Mouse (Mus musculus) CD4-positive naive resting alpha-beta T cell, adult 76 days (primary cell): Measurements from ENCODE around the gene Klhl24. TPM values are rescaled to one million over a fixed set of nuclear protein-coding genes. Genes with fewer than 3 reads are reported as not detected.

Source experiments
- total RNA-seq: library from RNA; stranded (reverse); gene quantifications from one replicate; pipeline ENCODE4 v1.2.4, GENCODE M21; 2023

Klhl24 gene
- 277 TPM for total RNA-seq

DNA sequence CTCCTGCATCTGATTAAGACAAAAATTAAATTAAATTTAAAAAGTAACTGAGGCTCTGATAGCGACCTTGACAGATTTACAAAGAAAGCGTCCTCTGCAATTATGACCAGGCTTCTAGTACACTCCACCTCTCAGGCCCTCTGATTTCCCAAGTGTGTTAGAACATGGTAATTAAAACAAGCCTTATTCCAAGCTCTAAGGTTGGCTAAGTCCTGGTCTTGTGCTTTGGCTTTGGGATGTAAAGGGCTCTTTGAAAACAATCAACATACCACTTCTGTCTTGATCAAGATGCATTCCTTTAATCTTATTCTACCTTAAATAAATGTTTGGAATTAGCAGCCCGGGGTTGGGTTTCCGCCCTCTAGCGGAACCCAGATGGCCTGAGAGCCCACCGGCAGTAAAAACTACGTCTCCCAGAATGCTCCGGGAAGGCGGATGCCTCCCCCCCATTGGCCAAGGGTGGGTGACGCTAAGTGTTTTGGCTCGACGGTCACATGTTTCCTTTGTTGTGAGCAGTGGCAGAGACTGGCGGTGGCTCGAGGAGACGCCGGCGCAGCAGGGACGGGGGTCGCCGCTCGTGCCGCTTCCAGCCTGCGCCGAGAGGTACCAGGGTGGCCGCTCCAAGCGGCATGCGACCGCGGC is at the start of gene Klhl24:
Gene Klhl24 (plus strand): TSS at position 474 of the 642 bp plus-strand sequence.

DNA sequence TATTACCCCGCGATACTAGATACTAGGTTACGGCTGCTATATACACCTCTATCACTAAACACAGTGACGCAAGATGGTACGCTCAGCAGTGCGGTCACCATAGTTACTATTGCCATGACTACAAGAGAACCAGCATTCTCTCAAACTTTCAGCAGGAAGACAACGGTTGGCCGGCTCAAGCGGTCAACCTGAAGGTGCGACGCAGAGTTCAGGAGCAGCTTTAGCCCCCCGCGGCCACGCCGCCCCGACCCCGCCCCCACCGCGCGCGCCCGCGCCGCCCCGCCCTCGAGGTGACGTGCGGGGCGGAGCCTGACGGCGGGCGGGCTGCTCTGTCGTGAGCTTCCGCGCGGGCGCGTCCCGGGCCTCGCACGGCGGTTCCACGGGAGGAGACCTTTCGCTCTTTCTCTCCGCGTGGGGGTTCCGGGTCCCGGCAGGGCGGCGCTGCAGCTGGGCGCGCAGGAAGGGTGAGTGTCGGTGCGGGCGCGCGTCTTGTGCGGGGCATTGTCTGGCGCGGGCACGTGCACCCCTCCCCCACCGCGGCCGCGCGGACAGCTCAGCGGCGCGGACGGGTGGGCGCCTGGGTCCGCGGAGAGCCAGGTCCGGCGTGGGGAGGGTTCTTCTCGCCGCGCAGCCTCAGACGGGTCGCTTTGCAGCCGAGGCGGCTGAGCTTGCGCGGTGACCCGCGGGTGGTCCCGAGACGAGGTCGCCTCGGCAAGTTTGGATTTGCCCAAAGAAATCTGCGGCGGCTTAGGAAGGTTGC is 43.6 kb downstream of the Klhl24 start, which contains the start of gene Yeats2:
Gene Yeats2 (plus strand): TSS at position 292 of the 760 bp plus-strand sequence.

Other genes starting within 250 kb of the Klhl24 start
- 235 TPM for gene Klhl6, start 114.5 kb upstream of the Klhl24 start, total RNA-seq
- 89.6 TPM for gene Yeats2, start 43.5 kb downstream of the Klhl24 start, total RNA-seq
- gene Map6d1, start 143.8 kb downstream of the Klhl24 start, total RNA-seq, result not detected
- gene Parl, start 204.8 kb downstream of the Klhl24 start, total RNA-seq, result 78.7 TPM
- not detected for gene Cyp2ab1, start 227.9 kb downstream of the Klhl24 start, total RNA-seq